ENCODE assay signal across 8 mouse cellular contexts in genomic region chr9:72532381-72533088, GRCm38 (mm10). TPM values are rescaled to one million over a fixed set of nuclear protein-coding genes. Genes with fewer than 3 reads are reported as not detected.
DNase-seq lines count a peak whose midpoint lies in the region; ATAC-seq lines count a peak whose summit lies in the region.

No protein-coding gene starts in this region.

- H3K4me3 ChIP-seq in hindbrain, embryonic 11.5 days (ENCODE audit: low read depth, low read length), result peak overlapping the region; percentile 93

- H3K4me2 ChIP-seq in hindbrain, embryonic 11.5 days (replicated peaks; ENCODE audit: low read depth, low read length), result peak overlapping the region; percentile 47

- no peaks in the 10 kb centered on the region for H3K9me3 ChIP-seq in hindbrain, embryonic 11.5 days (ENCODE audit: control insufficient read depth, low read length)

- H3K27ac ChIP-seq in hindbrain, embryonic 11.5 days (ENCODE audit: low read depth, low read length), result peak overlapping the region; percentile 100

- no peaks in the 10 kb centered on the region for H3K4me1 ChIP-seq in hindbrain, embryonic 11.5 days (replicated peaks; ENCODE audit: control insufficient read depth, insufficient read depth, low read length)

- peak overlapping the region; percentile 93 for H3K9ac ChIP-seq in hindbrain, embryonic 11.5 days (ENCODE audit: low read depth, low read length)

- no peaks in the 10 kb centered on the region for H3K36me3 ChIP-seq in hindbrain, embryonic 11.5 days (ENCODE audit: control insufficient read depth, insufficient read depth, low read length)

- peak; percentile 68 for DNase-seq in Muller cell, postnatal 12 days (ENCODE audit: inconsistent ontology term)
- DNase-seq in cerebellum, adult 9-11 months, result peak; percentile 78
- peak; percentile 10 to 42 for DNase-seq in frontal cortex, adult 2 months (ENCODE audit: extremely low spot score in 1 of 2, low spot score in 1 of 2)
- DNase-seq in hindbrain, embryonic 11.5 days (ENCODE audit: low spot score), result peak; percentile 82
- peak; percentile 53 to 64 for DNase-seq in layer of hippocampus, postnatal 36 days
- DNase-seq in lung, postnatal 14 days, result peak; percentile 43
- DNase-seq in retina, adult 2 months (ENCODE audit: low read depth, low spot score), result peak; percentile 20
- DNase-seq in thymus, postnatal 25 days, result peak; percentile 72

- ATAC-seq in hindbrain, embryonic 11.5 days (ENCODE audit: low FRiP score), result peak; percentile 64

- no peaks in the 10 kb centered on the region for H3K27me3 ChIP-seq in hindbrain, embryonic 11.5 days (ENCODE audit: control insufficient read depth, insufficient read depth, low read length)

- 2% methylated on average over 33 of the region's 55 CpGs for WGBS in hindbrain, embryonic 11.5 days

RNA-seq across cellular contexts. Expression of gene Rfx7, which starts 0.5 kb away (rescaled TPM):
- 19.9 and 21.2 TPM in 2 replicates for polyA plus RNA-seq in frontal cortex, adult 2 months (2012; rRNA removed)
- polyA plus RNA-seq in hindbrain, embryonic 11.5 days (2014; fragmentation: Nextera tagmentation; extraction: Ambion mirVana), result 23.1 and 26.4 TPM in 2 replicates
- 10 to 100 TPM; 23.1 to 25.4 TPM for total RNA-seq in layer of hippocampus, postnatal 36 days (2021)

RNA-seq across cellular contexts. Expression of gene Tex9, which starts 40.5 kb away (rescaled TPM):
- polyA plus RNA-seq in frontal cortex, adult 2 months (2012; rRNA removed), result 20.3 and 24.5 TPM in 2 replicates
- 55.5 and 75.3 TPM in 2 replicates for polyA plus RNA-seq in hindbrain, embryonic 11.5 days (2014; fragmentation: Nextera tagmentation; extraction: Ambion mirVana)
- total RNA-seq in layer of hippocampus, postnatal 36 days (2021), result 1 to 10 TPM; 5.8 to 6.8 TPM

Comparison
In these comparisons a context has a peak if more than half of its experiments do, and no peak if none do; other contexts are left out.
1. Peak in every context shown above with its lines: DNase-seq, ATAC-seq, H3K4me3 ChIP-seq and H3K27ac ChIP-seq.
2. DNase-seq: peak in every context shown above with its lines; median percentile 82 in hindbrain, embryonic 11.5 days; 78 in cerebellum, adult 9-11 months; 72 in thymus, postnatal 25 days; 68 in Muller cell, postnatal 12 days; 58 in layer of hippocampus, postnatal 36 days; 43 in lung, postnatal 14 days; 26 in frontal cortex, adult 2 months; 20 in retina, adult 2 months.